Mouse (Mus musculus): Measurements from ENCODE around the gene Vwa5b2. TPM values are rescaled to one million over a fixed set of nuclear protein-coding genes. Genes with fewer than 3 reads are reported as not detected.

Vwa5b2 gene
- total RNA-seq (2021) = 10 to 100 TPM; 63.4 to 68.3 TPM
- long read RNA-seq, experiment 1, partial matches to known transcripts = 22 of 64 reads
- long read RNA-seq, experiment 1, other reads (novel, unspliced or antisense) = 41 of 64 reads
- long read RNA-seq, experiment 2, partial matches to known transcripts = 35 of 78 reads
- long read RNA-seq, experiment 2, other reads (novel, unspliced or antisense) = 42 of 78 reads

DNA sequence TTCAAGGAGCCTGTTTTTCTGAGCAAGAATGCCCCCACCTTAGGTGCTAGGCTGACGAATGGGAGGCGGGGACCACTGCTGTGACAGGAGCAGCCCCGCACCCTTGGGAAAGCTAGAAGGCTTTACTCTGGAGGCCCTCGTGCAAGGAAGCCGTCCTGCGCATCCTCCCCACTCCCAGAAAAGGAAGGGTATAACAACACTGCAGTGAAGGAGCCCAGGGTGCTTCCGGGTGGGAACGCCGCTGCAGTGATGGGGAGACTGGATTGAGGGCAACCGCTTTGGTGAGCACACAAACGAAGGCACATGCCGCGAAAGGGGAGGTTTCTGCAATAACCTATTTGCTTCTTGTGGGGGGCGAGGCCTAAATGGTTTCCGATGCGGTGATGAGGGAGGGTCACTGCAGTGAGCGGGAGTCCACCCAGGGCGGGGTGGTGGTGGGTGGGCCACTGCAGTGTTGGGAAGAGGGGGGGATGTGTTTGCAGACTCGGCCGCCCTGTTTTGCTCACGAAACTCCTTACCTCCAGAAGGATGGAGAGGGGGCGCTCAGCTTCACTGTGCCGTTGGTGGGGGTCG, at the start of gene Vwa5b2:
Gene Vwa5b2 (plus strand): TSS at position 106 of the 573 bp plus-strand sequence.
- DNase-seq (ENCODE audit: extremely low spot score in 1 of 2, low spot score in 2 of 2) = peak in 1 of 2 experiments; percentile 49
- Histone ChIP-seq H3K4me3 (peak within 1 kb of the TSS; percentile 64), H3K27ac (peak within 1 kb of the TSS; percentile 88)
- intact Hi-C loops (cut with DNase I) = loop anchor here (10.0 kb wide), 1 partner anchor 55 kb away; no protein-coding TSS in a partner anchor
- no peak for TF ChIP-seq CTCF (IDR thresholded peaks at IDR 0.05)

DNA sequence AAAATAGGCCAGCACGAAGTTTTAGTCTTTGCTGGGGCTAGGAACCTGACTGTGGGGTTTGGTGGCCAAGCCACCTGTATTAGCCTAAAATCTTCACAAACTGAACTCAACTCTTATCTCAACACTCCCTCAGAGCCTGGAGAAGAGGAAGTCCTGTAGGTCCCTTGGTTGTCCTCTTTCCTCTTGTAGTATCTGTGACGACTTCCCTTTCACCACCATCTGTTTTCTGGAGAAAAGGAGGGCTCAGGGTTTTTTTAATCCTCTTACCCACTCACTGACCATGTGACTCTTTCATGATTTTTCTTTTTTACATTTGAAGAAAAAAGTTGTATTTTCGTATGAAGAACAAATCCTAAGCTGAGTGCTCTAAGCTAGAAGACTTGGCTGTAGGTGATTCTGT, 49.6 kb upstream of the Vwa5b2 start:
- no peak for TF ChIP-seq CTCF (IDR thresholded peaks at IDR 0.05)
- no peak overlapping the region for H3K4me3 ChIP-seq
- intact Hi-C loops (cut with DNase I) = no loop called here
- H3K27ac ChIP-seq = no peak overlapping the region
- no peak for DNase-seq (ENCODE audit: extremely low spot score in 1 of 2, low spot score in 2 of 2)

DNA sequence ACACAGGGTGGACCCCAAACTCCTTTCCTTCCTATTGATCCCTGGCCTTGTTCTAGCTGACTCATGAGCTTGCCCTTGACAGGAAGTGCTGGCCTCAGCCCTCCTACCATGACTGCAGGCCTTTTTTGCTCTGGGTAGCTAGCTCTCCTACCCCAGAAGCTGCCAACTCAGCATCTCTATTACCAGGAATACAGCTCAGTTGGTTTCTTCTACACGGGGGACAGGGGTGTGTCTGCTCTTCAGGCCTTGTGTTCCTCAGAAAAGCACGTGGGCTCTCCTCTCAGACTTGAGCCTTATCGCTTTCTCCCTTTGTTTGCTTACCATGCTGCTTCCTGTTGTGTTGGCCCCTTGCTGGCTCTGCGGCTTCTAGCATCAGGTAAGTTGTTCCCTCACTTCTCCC, 48.8 kb upstream of the Vwa5b2 start:
- Histone ChIP-seq H3K4me3 (no peak overlapping the region), H3K27ac (no peak overlapping the region)
- TF ChIP-seq CTCF (IDR thresholded peaks at IDR 0.05) = no peak
- intact Hi-C loops (cut with DNase I) = no loop called here
- DNase-seq (ENCODE audit: extremely low spot score in 1 of 2, low spot score in 2 of 2) = no peak

DNA sequence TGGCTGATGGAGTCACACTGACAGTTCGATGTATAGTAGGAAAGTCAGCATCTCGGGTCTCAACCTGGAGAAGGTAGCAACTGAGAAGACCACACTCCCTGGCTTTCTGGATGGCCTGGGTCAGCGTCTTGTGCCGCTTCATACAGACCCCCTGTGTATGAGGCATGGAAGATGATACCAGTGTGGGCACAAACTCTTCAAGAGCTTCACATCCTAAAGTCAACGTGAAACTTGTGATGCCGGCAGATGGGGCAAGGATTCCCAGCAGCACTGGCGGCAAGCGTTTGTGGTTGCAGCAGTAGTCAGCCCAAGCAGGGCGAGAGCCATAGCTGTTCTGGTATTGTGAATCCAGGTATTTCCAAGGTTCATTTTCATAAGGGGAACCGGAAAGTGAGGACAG, 43.6 kb upstream of the Vwa5b2 start:
- Histone ChIP-seq H3K4me3 (no peak overlapping the region), H3K27ac (no peak overlapping the region)
- intact Hi-C loops (cut with DNase I) = loop anchor here (5.0 kb wide), 1 partner anchor 67 kb away; the partner anchor contains the start of genes Alg3, Eef1akmt4 and Gm49333
- no peak for DNase-seq (ENCODE audit: extremely low spot score in 1 of 2, low spot score in 2 of 2)
- no peak for TF ChIP-seq CTCF (IDR thresholded peaks at IDR 0.05)

DNA sequence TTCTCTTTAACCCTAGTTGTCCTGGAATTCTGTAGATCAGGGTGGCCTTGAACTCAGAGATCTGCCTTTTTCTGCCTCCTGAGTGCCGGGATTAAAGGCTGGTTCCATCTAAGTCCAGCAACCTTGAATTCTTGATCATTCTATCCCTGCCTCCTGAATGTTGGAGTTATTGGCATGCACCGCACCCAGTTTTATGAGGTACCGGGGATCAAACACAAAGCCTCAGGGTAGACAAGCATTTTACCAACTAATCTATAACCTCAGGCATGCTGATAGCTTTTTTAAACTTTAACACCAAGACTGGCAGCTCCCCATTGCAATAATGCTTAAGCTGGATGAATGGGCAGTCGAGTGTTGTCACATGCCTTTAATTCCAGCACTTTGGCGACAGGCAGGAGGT, 41.8 kb upstream of the Vwa5b2 start:
- TF ChIP-seq CTCF (IDR thresholded peaks at IDR 0.05) = no peak
- Histone ChIP-seq H3K27ac (no peak overlapping the region; the same call in 1 of the 2 replicates), H3K4me3 (no peak overlapping the region)
- DNase-seq (ENCODE audit: extremely low spot score in 1 of 2, low spot score in 2 of 2) = no peak
- intact Hi-C loops (cut with DNase I) = loop anchor here (5.0 kb wide), 1 partner anchor 65 kb away; the partner anchor contains the start of genes Alg3, Eef1akmt4 and Gm49333

DNA sequence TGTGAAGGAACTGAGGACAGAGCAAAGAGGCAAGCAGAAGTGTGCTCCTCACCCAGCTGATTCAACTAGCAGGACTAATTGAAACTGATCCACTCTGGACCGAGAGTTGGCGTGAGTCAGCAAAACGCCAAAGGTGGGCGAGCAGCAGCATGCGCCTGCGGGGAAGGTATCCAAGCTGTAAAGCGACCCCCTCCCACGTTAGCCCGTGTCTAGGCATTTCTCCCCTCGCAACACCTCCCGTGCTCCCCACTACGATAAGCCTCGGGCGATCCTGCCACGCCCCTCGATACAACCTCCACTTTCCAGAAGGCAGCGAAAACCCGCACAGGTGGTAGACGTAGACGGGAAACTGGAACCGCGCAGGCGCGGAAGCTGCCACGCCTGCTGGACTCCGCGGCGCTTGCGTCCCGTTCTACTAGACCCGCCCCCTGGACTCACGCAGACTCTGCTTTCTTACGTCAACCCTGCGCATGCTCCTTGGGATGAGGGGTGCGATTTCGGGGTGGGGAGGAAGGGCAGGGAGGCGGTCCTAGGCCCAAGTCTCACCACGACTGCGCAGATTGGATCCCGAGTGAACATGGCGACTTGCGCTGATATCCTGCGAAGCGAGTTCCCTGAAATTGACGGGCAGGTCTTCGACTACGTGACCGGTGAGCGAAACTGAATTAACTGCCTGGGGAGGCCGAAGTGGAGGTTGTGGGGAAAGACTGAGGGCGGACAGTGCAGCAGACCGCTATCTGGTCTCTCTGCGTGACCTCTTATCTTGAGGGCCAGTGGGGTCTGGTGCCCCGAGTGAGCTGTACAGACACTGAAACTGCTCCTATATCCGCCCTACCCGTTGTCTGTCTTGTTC, 40.9 kb upstream of the Vwa5b2 start, which contains the start of gene Abcf3:
Gene Abcf3 (plus strand): TSS at position 482 of the 853 bp plus-strand sequence.
- Histone ChIP-seq H3K4me3 (peak within 1 kb of the TSS; percentile 81), H3K27ac (peak within 1 kb of the TSS; percentile 85)
- TF ChIP-seq CTCF (IDR thresholded peaks at IDR 0.05) = no peak
- intact Hi-C loops (cut with DNase I) = loop anchor here (1.0 to 5.0 kb wide), 3 partner anchors 32 to 64 kb away; partner anchors contain the start of genes Alg3, Dvl3, Eef1akmt4 and Eif2b5
- DNase-seq (ENCODE audit: extremely low spot score in 1 of 2, low spot score in 2 of 2) = peak; percentile 96 to 98

DNA sequence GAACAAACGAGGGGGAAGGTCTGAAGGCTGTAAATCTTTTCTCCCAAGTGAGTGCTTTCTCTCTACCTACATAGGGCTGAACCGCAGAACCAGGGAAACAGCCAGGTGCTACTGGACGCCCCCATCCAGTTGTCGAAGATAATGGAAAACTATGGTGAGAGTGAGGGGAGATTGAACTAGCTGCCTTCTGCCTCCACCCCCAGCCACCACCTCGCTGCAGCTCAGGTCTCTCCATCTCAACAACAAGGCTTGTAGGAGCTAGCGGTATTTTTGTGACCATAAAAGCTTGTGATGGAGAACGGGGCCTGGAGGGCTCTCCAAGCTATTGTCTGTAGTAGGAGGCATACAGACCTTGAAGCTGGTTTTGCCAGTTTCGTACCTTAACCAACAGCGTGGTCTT, 40.1 kb upstream of the Vwa5b2 start:
- intact Hi-C loops (cut with DNase I) = loop anchor here (2.0 to 5.0 kb wide), 2 partner anchors 32 to 63 kb away; partner anchors contain the start of genes Alg3, Dvl3, Eef1akmt4 and Gm49333
- Histone ChIP-seq H3K4me3 (peak overlapping the region; percentile 81), H3K27ac (peak overlapping the region; percentile 85; the same call in 1 of the 2 replicates)
- no peak for TF ChIP-seq CTCF (IDR thresholded peaks at IDR 0.05)
- DNase-seq (ENCODE audit: extremely low spot score in 1 of 2, low spot score in 2 of 2) = no peak

DNA sequence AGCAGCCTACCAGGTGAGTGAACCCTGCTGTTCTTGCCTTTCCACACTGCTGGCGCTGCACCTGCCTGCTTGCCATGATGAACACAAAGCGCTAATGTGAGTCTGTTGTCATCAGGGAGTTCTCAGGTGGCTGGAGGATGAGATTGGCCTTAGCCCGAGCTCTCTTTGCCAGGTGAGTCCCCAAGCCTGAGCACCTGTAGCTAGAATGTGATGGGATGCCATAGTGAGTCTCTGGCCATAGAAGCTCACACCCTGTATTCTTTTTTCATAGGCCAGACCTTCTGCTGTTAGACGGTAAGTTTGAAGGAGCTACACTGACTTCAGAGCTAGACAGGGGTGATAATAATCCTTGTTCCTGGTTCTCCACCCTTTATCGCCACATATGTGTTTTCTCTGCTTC, 37.6 kb upstream of the Vwa5b2 start:
- intact Hi-C loops (cut with DNase I) = no loop called here
- Histone ChIP-seq H3K27ac (no peak overlapping the region), H3K4me3 (no peak overlapping the region)
- DNase-seq (ENCODE audit: extremely low spot score in 1 of 2, low spot score in 2 of 2) = no peak
- no peak for TF ChIP-seq CTCF (IDR thresholded peaks at IDR 0.05)

DNA sequence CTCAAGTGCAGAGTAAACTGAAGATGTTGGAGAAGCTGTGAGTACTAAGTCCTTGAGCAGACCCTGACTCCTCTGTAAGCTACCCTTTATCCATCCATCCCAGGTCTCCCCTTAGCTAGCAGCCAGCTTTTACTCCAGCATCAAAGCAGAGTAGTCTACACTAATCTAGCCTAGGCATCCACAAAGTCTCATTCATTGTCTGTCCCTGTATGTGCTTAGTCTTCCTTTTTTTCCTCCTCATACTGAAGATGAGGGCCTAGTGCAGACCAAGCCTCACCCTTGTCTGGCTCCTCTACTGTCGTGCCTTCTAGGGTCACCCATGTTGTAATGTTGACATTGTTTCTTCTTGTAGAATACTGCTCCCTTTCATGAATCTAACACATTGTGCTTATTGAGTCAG, 36.7 kb upstream of the Vwa5b2 start:
- no peak overlapping the region for H3K4me3 ChIP-seq
- no peak overlapping the region for H3K27ac ChIP-seq
- no peak for DNase-seq (ENCODE audit: extremely low spot score in 1 of 2, low spot score in 2 of 2)
- TF ChIP-seq CTCF (IDR thresholded peaks at IDR 0.05) = no peak
- intact Hi-C loops (cut with DNase I) = no loop called here

DNA sequence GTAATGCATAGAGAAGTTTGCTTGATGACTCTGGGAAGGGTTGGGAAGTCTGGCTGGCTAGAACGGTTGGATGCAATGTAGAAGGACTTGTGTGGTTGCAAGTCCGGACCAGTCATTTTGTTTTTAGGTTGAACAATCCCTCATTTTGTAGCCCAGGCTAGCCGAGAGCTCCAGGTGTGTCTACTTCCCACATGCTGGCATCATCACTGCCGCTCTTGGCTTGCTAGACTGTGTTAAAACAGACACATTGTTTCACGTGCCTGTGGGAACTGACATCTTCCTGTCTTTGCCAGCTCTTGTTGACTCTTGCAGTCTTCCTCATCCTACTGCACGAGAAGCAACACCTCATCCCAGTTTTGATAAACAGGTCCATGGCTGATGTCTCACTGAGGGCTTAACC, 34.3 kb upstream of the Vwa5b2 start:
- no peak for DNase-seq (ENCODE audit: extremely low spot score in 1 of 2, low spot score in 2 of 2)
- intact Hi-C loops (cut with DNase I) = no loop called here
- H3K27ac ChIP-seq = no peak overlapping the region
- no peak for TF ChIP-seq CTCF (IDR thresholded peaks at IDR 0.05)
- no peak overlapping the region for H3K4me3 ChIP-seq

DNA sequence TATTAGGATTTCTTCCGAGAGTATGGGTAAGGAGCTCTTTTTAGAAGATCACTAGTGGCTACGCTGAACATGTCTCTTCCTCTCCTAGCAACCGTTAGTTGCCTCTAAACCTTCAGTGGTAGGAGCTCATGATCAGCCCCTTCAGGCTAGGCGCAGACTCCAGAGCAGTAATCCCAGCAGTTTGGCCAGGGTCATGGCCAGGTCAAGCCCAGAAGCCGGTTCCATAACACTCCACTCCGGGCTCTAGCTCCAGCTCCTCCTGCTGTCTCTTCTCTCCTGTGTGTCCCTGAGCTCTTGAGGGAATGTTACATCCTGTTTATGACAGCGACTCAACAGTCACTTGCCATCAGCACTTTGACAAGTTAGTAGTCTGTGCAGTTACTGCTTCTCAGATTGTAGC, 31.9 kb upstream of the Vwa5b2 start:
- TF ChIP-seq CTCF (IDR thresholded peaks at IDR 0.05) = no peak

DNA sequence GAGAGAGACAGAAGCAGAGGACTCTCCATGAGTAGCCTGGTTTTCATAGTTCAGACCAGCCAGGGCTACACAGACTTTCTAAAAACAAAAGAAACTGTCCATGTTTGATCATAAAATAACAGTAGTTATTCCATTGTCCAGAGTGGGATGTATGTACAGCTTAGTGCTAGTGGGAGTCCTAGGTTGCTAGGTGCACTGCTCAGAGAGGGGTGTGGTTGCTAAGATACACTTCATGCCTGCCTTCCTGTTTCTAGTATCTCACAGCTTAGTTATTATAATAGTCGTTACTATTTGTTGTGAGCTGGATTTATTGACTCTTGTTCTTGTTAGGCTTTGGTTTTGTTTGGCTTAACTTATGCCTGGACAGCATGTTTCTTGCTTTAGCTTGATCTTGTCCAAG, 24.2 kb upstream of the Vwa5b2 start:
- intact Hi-C loops (cut with DNase I) = no loop called here
- DNase-seq (ENCODE audit: extremely low spot score in 1 of 2, low spot score in 2 of 2) = no peak

More for the DNA sequence above, 31.9 kb upstream of the Vwa5b2 start:
- H3K4me3 ChIP-seq = no peak overlapping the region
- H3K27ac ChIP-seq = no peak overlapping the region
- intact Hi-C loops (cut with DNase I) = no loop called here
- DNase-seq (ENCODE audit: extremely low spot score in 1 of 2, low spot score in 2 of 2) = no peak

More for the DNA sequence above, 24.2 kb upstream of the Vwa5b2 start:
- no peak overlapping the region for H3K27ac ChIP-seq
- no peak overlapping the region for H3K4me3 ChIP-seq
- TF ChIP-seq CTCF (IDR thresholded peaks at IDR 0.05) = no peak

Data from left cerebral cortex, adult 2 months (tissue).